Mouse (Mus musculus): Measurements from ENCODE around the gene Fyco1. TPM values are rescaled to one million over a fixed set of nuclear protein-coding genes. Genes with fewer than 3 reads are reported as not detected.

Fyco1 gene
- polyA plus RNA-seq, 1 experiment from 2014 or later = 15.2 TPM

Other genes starting within 250 kb of the Fyco1 start
- 0.18 and 0.36 TPM in 2 replicates for gene Slc6a20b, start 219.3 kb downstream of the Fyco1 start, polyA plus RNA-seq (2015; fragmentation: Nextera tagmentation; extraction: Ambion mirVana)
- 0.14 and 0.26 TPM in 2 replicates for gene Ccr9, start 173.5 kb downstream of the Fyco1 start, polyA plus RNA-seq (2015; fragmentation: Nextera tagmentation; extraction: Ambion mirVana)
- gene Slc6a20a, start 173.0 kb downstream of the Fyco1 start, polyA plus RNA-seq (2015; fragmentation: Nextera tagmentation; extraction: Ambion mirVana) = 0.08 and 0.66 TPM in 2 replicates
- gene Lztfl1, start 134.2 kb downstream of the Fyco1 start, polyA plus RNA-seq (2015; fragmentation: Nextera tagmentation; extraction: Ambion mirVana) = 61.6 and 65.8 TPM in 2 replicates
- gene Cxcr6, start 45.4 kb downstream of the Fyco1 start, polyA plus RNA-seq (2015; fragmentation: Nextera tagmentation; extraction: Ambion mirVana) = 0.31 and 0.45 TPM in 2 replicates
- gene Xcr1, start 10.1 kb upstream of the Fyco1 start, polyA plus RNA-seq (2015; fragmentation: Nextera tagmentation; extraction: Ambion mirVana) = not detected in 2 replicates
- 1.9 and 2.2 TPM in 2 replicates for gene Ccr1, start 116.8 kb upstream of the Fyco1 start, polyA plus RNA-seq (2015; fragmentation: Nextera tagmentation; extraction: Ambion mirVana)
- not detected in 2 replicates for gene Ccr1l1, start 126.5 kb upstream of the Fyco1 start, polyA plus RNA-seq (2015; fragmentation: Nextera tagmentation; extraction: Ambion mirVana)
- gene Ccr3, start 170.1 kb upstream of the Fyco1 start, polyA plus RNA-seq (2015; fragmentation: Nextera tagmentation; extraction: Ambion mirVana) = 0.06 and 0.10 TPM in 2 replicates

All from embryonic facial prominence, embryonic 13.5 days (tissue).